Mouse (Mus musculus): ENCODE data around the gene Myo10. TPM values are rescaled to one million over a fixed set of nuclear protein-coding genes. Genes with fewer than 3 reads are reported as not detected.

Myo10 gene
- total RNA-seq, 2 experiments from 2014 or later, result 42.1 to 46.9 TPM

DNA sequence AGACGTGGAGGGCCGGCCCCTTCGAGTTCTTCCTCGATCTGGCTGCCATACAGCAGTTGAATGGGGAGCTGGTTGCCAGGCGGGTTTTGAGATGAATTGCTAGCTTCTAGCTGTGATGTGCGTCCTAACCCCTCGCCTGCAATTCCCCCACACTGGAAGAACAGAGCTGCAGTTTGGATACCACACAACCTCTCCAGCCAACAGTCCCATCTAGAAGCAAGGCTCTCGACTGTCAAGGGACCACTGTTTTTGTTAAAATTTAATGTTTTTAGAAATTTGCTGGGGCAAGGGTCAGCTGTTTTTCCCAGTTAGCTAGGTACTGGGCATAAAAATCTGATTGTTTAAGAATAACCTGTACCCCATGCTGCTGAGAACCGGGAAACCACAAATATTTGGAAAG is 165.1 kb downstream of the Myo10 start:
- no peak for DNase-seq (ENCODE audit: extremely low spot score in 1 of 2, low spot score in 2 of 2)
- no peak overlapping the region for H3K27ac ChIP-seq
- intact Hi-C loops (cut with DNase I), result no loop called here
- no peak for TF ChIP-seq CTCF (IDR thresholded peaks at IDR 0.05)
- no peak overlapping the region for H3K4me3 ChIP-seq

DNA sequence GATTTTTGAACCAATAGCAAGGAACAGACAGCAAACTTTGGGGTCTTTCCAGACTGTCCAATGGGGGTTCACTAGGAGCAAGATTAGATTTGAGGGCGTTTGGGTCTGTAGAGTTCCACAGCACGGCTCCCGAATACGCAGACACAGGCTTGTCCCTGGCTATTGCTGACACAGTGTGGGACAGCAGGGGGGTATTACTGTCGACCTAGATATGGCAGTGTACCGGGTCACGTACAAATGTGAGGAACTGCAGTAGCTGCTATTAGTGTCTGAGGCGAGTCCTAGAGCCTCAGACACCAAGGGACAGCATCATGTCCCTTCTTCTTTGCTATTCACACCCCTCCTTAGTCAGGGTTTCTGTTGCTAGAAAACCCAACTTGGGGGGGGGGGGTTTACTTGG is 165.6 kb downstream of the Myo10 start:
- no peak for TF ChIP-seq CTCF (IDR thresholded peaks at IDR 0.05)
- no peak for DNase-seq (ENCODE audit: extremely low spot score in 1 of 2, low spot score in 2 of 2)
- H3K27ac ChIP-seq, result no peak overlapping the region
- no peak overlapping the region for H3K4me3 ChIP-seq
- intact Hi-C loops (cut with DNase I), result no loop called here

GRCm38 (mm10) chr15:25788565-25788964 is 166.2 kb downstream of the Myo10 start:
- DNase-seq (ENCODE audit: extremely low spot score in 1 of 2, low spot score in 2 of 2), result no peak
- Histone ChIP-seq H3K4me3 (no peak overlapping the region), H3K27ac (no peak overlapping the region)
- intact Hi-C loops (cut with DNase I), result no loop called here
- no peak for TF ChIP-seq CTCF (IDR thresholded peaks at IDR 0.05)

DNA sequence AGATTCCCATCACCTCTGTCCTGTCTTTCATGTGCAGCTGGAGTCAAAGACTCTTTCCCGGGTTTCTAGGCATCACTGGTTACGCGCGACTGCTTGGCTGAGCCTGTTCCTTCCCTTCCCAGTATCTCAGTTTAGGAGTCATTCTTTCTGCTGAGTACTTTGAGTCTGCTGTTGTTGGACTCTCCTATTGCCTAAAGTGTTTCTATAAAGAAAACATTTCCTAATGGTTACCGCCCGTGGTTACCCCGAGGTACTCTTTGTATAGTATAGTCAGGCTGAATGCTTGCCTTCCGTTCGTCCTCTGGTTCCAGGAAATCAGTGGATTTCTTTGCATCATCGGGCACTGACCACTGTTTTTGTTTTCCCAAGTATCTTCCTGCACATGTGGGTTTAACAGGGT is 166.9 kb downstream of the Myo10 start:
- TF ChIP-seq CTCF (IDR thresholded peaks at IDR 0.05), result no peak
- Histone ChIP-seq H3K4me3 (no peak overlapping the region), H3K27ac (no peak overlapping the region)
- DNase-seq (ENCODE audit: extremely low spot score in 1 of 2, low spot score in 2 of 2), result no peak
- intact Hi-C loops (cut with DNase I), result no loop called here

- intact Hi-C loops (cut with DNase I), result loop anchor here (5.0 to 10.0 kb wide), 2 partner anchors 60 to 367 kb away; no protein-coding TSS in a partner anchor
- no peak for DNase-seq (ENCODE audit: extremely low spot score in 1 of 2, low spot score in 2 of 2)
- no peak overlapping the region for H3K4me3 ChIP-seq
- TF ChIP-seq CTCF (IDR thresholded peaks at IDR 0.05), result peak; percentile 62
- no peak overlapping the region for H3K27ac ChIP-seq
These were observed 169.5 kb downstream of the Myo10 start for GRCm38 (mm10) chr15:25791660-25792353.

- DNase-seq (ENCODE audit: extremely low spot score in 1 of 2, low spot score in 2 of 2), result no peak
- no peak for TF ChIP-seq CTCF (IDR thresholded peaks at IDR 0.05)
- intact Hi-C loops (cut with DNase I), result loop anchor here (5.0 to 10.0 kb wide), 2 partner anchors 62 to 369 kb away; no protein-coding TSS in a partner anchor
These were observed 171.8 kb downstream of the Myo10 start for GRCm38 (mm10) chr15:25794123-25794522.

DNA sequence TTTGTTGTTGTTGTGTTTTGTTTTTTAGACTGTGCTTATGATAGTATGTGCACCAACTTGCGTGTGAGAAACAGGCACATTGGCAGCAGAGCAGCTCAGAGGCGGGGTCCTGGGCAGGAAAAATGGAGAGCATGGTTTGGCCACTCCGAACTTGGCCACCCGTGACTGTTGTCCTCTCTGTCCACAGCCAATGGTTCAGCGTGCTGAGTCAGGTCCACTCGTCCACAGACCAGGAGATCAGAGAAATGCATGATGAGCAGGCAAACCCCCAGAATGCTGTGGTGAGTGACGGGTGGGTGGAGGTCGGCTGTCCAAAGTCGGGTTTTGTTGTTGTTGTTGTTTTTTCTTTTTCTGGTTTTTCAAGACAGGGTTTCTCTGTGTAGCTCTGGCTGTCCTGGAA is 173.2 kb downstream of the Myo10 start:
- DNase-seq (ENCODE audit: extremely low spot score in 1 of 2, low spot score in 2 of 2), result no peak
- Histone ChIP-seq H3K27ac (no peak overlapping the region), H3K4me3 (no peak overlapping the region)
- no peak for TF ChIP-seq CTCF (IDR thresholded peaks at IDR 0.05)
- intact Hi-C loops (cut with DNase I), result loop anchor here (10.0 kb wide), 1 partner anchor 371 kb away; no protein-coding TSS in a partner anchor

More at GRCm38 (mm10) chr15:25794123-25794522, 171.8 kb downstream of the Myo10 start:
- no peak overlapping the region for H3K27ac ChIP-seq
- H3K4me3 ChIP-seq, result no peak overlapping the region

GRCm38 (mm10) chr15:25796353-25796752 is 174.0 kb downstream of the Myo10 start:
- intact Hi-C loops (cut with DNase I), result loop anchor here (10.0 kb wide), 1 partner anchor 372 kb away; no protein-coding TSS in a partner anchor
- peak; percentile 68 for TF ChIP-seq CTCF (IDR thresholded peaks at IDR 0.05)
- no peak for DNase-seq (ENCODE audit: extremely low spot score in 1 of 2, low spot score in 2 of 2)
- no peak overlapping the region for H3K4me3 ChIP-seq
- no peak overlapping the region for H3K27ac ChIP-seq

- DNase-seq (ENCODE audit: extremely low spot score in 1 of 2, low spot score in 2 of 2), result no peak
- Histone ChIP-seq H3K4me3 (no peak overlapping the region), H3K27ac (no peak overlapping the region)
- intact Hi-C loops (cut with DNase I), result loop anchor here (10.0 kb wide), 1 partner anchor 372 kb away; no protein-coding TSS in a partner anchor
- TF ChIP-seq CTCF (IDR thresholded peaks at IDR 0.05), result no peak
These were observed 174.9 kb downstream of the Myo10 start for GRCm38 (mm10) chr15:25797179-25797578.

DNA sequence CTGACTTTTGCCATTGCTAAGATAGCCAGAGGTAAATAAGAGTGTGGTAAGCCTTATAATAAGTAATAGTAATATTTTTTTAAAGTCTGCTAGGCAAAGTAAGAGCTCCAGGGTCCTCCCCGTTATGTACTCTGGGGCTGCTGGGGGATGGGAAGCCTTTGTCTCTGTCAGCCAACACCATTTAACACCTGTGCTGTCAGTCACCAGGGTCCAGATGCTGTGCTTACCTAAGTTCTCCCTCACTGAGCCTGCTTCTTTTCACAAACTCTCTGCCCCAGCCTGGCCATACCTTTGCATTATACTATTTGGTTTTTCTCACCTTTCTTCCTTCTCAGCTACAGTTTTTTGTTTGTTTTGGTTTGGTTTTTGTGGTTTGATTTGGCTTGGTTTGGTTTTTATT is 175.6 kb downstream of the Myo10 start:
- DNase-seq (ENCODE audit: extremely low spot score in 1 of 2, low spot score in 2 of 2), result no peak
- no peak overlapping the region for H3K4me3 ChIP-seq
- no peak for TF ChIP-seq CTCF (IDR thresholded peaks at IDR 0.05)
- no peak overlapping the region for H3K27ac ChIP-seq
- intact Hi-C loops (cut with DNase I), result loop anchor here (10.0 kb wide), 1 partner anchor 373 kb away; no protein-coding TSS in a partner anchor

DNA sequence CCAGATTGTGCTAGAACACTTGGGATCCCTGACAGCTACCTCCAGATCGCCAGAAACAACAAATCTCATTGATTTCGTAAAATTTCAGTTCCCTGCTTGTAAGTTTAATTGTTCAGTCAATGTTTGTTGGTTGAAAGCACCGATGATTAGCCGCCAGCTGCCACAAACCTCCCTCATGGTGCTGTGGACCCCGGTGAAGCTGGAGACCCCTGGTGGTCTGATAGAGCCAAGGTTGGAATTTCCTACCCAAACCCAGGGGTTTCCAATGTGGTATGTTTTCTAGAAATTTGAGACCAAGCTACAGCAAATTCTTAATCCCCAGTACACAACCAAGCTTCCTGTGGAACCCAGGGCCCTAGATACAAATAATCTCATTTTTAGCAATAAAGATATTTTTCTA is 179.4 kb downstream of the Myo10 start:
- Histone ChIP-seq H3K4me3 (no peak overlapping the region), H3K27ac (no peak overlapping the region)
- no peak for DNase-seq (ENCODE audit: extremely low spot score in 1 of 2, low spot score in 2 of 2)
- intact Hi-C loops (cut with DNase I), result no loop called here
- no peak for TF ChIP-seq CTCF (IDR thresholded peaks at IDR 0.05)

- no peak overlapping the region for H3K27ac ChIP-seq
These were observed 179.9 kb downstream of the Myo10 start for GRCm38 (mm10) chr15:25802194-25802593.

GRCm38 (mm10) chr15:25803111-25803510 is 180.8 kb downstream of the Myo10 start:
- H3K4me3 ChIP-seq, result no peak overlapping the region
- no peak for DNase-seq (ENCODE audit: extremely low spot score in 1 of 2, low spot score in 2 of 2)
- intact Hi-C loops (cut with DNase I), result no loop called here
- no peak for TF ChIP-seq CTCF (IDR thresholded peaks at IDR 0.05)
- no peak overlapping the region for H3K27ac ChIP-seq

More at GRCm38 (mm10) chr15:25802194-25802593, 179.9 kb downstream of the Myo10 start:
- H3K4me3 ChIP-seq, result no peak overlapping the region
- intact Hi-C loops (cut with DNase I), result no loop called here
- no peak for DNase-seq (ENCODE audit: extremely low spot score in 1 of 2, low spot score in 2 of 2)
- no peak for TF ChIP-seq CTCF (IDR thresholded peaks at IDR 0.05)

All from left cerebral cortex, adult 2 months (tissue).